Mouse (Mus musculus) megakaryocyte, adult 5-6 weeks (primary cell): ENCODE results near the gene Ddx31. TPM values are rescaled to one million over a fixed set of nuclear protein-coding genes. Genes with fewer than 3 reads are reported as not detected.

Source experiments
- ATAC-seq: 2 replicates; pipeline ENCODE4 v1.8.0; 2016; ENCODE audit warnings: mild to moderate bottlenecking, inconsistent platforms; ENCODE audit not compliant: poor library complexity, severe bottlenecking
- total RNA-seq, 2 experiments: library from RNA; stranded (forward) in 1 of 2; stranded (reverse) in 1 of 2; fragments of 153-499, 151-499 nt in 1 of 2; fragments of 221-1000, 200-1000 nt in 1 of 2; gene quantifications; 2 replicates each; pipeline versions ENCODE4 v1.2.3 to v1.2.4; 2015 to 2017

Ddx31 gene
- total RNA-seq, 2 experiments from 2014 or later, result 9.6 to 9.9 TPM

DNA sequence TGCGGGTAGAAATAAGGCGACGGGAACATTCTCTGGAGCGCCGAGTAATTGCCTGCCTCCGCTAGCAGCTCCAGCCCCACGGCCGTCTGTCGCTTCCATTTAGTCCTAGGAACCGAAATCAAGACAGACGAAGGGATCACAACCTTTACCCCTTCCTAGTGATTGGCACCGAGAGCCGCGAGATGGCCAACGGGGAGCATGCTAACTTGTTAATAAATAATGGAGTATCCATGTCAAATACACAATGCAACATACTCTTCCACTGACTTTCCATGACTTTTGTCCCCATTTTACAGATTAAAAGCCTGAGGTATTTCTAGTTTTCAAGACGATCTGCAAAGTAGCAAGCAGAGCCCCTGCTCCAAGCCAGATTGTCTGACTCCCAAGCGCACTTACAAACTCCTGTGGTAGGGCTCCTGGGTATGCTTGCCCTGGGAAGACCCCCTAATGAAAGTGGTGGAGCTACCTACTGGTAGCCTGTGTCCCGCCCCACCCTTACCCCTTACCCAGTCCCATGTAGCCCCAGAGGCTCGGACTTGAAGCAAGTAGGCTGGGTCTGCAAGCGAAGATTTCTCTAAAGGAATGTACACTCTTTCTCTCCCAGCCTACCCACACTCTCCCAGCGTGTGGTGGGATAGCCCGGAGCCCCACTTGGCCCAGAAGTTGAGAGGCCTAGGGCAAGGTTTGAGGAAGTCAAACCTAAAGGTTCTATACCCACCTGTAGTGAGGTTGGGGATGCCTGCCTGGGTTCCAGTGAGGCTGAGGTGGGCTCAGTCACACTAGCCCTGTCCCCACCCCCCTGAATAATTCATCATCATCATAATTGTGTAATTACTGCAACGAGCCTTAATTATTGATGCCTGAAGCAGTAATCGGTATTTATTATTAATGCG lies 69.9 kb downstream of the Ddx31 start:
- no peak for ATAC-seq

DNA sequence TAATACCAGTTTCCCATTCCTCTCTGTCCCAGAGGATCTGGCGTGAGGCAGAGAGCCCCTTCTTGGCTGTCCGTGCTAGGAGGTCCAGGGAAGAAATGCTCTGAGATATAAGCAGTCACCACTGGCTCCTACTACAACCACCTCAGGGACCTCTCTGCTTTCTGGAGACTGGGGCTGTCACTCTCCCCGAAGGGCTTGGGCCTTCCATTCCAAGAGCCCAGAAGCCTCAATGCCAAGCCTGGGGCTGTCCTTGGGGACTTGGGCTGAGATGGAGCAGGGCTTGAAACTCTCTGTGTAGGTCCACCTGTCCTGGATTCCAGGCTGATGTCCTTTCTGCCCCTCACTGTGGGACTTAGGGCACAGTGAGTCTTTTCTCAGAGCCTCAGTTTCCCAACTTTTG lies 70.7 kb downstream of the Ddx31 start:
- no peak for ATAC-seq

DNA sequence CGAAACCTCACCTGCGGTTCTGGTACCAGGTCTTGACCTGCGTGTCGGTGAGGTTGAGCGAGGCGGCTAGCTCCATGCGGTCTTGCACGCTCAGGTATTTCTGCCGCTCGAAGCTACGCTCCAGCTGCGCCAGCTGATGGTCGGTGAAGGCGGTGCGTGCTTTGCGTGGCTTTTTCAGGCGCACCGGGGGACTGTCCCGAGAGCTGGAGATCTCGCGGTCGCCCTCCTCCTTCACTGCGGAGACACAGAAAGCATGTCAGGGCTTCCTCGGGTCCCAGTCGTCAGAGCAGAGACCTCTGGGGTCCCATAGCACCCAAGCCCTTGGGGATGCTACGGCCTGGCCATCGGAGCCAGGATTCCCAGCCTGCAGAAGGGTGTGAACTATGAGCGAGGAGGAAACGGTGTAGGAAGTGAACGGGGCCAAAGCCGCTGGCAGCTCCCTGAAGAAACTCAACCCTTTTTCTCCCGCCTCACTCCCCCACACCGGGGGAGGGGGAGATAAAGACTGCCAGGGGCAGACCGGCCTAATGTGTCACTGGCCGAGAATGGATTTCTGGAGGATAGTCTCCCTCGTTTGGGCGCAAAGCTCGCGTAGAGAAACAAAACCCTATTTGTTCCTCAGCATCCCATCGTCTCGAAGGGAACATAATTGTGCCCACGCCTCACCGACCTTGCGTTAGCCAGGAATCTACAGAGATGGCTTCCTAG lies 71.3 kb downstream of the Ddx31 start:
- no peak for ATAC-seq

GRCm38 (mm10) chr2:28912039-28912700 lies 72.0 kb downstream of the Ddx31 start:
- no peak for ATAC-seq

DNA sequence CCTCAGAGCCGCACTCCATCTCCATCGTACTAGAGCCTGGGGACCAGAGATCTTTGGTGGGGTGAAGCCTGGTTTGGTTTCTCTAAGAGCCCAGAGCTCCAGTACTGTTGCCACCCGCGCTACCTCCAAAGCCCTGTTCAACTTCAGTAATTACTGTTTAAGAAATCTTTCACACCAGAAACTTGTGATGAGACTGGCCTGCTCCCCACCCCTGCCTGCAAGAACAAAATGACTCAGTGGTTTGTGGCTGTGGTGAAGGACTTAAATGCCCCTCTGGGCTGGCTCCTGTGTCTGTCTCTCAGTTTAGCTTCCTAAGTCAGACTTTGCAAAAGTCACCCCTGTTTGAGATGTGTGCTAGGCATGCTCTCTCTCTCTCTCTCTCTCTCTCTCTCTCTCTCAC lies 72.8 kb downstream of the Ddx31 start:
- no peak for ATAC-seq

DNA sequence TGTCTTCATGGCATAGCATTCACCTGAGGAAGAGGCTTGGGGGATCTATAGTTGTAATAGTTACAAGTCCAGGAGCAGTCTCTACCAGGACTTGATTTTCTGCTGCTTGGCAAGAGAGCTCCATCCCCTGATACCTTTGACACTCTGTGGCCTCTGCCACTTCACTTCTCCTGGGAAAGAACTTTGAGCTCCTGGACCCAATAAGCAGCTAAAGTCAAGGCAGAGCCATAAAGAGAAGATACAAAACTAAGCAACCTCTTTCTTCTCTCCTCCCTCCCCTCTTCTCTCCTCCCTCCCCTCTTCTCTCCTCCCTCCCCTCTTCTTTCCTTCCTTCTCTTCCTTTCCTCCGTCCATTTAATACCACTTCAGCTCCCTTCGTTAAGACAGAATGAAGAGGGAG lies 73.9 kb downstream of the Ddx31 start:
- ATAC-seq, result no peak

- ATAC-seq, result no peak
Observed at GRCm38 (mm10) chr2:28915104-28915738, 75.0 kb downstream of the Ddx31 start.

DNA sequence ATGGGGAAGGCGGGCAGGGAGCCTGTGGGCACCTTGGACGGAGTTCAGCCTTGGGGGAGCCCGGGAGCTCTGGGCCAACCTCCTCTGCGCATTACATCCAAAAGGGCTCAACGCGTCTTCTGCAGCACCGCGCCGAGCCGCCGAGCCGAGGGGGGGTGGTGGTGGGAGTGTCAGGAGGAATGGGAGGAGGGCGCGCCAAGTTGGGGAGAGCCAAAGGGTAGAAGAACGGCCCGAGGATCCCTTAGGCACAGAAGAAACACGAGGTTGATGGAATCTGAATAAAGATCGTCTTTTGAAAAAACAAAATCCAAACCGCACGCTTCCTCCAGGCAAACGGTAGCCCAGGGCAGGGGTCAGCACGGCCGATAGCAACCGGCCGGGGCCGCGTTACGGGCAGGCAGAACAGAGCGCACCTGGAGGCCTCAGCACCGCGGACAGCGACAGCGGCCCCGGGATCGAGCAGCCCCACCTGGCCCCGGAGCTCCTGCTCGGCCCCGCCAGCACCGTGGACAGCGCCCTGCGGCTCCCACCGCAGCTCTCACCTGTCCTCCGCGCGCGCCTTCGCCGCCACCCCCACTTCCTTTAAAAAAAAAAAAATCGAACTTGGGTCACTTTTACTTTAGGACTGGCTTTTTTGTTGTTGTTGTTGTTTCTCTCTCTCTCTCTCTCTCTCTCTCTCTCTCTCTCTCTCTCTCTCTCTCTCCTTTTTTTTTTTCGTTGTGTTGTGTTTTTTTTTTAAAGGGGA lies 75.7 kb downstream of the Ddx31 start:
- no peak; the same call in 1 of the 2 replicates for ATAC-seq

GRCm38 (mm10) chr2:28916513-28916865 lies 76.3 kb downstream of the Ddx31 start, which contains the start of gene Barhl1:
Barhl1 (minus strand) TSS chr2:28916668.
- ATAC-seq, result no peak

DNA sequence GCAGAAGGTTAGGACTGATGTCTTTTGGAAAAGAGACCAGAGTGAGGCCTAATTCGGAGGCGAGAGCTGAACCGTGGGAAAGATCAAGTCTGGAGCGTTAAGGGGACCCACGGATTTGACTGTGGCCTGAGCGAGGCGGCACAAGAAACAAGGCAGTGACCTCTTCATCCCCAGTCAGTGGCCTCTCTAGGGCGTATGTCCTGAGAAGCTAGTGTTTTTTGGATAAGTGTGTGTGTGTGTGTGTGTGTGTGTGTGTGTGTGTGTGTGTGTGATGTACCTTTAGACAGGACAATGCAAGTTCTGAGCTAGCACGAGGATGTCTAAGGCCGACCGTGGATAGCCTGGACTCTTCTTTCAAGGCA lies 76.9 kb downstream of the Ddx31 start:
- no peak for ATAC-seq

GRCm38 (mm10) chr2:28917518-28918361 lies 77.5 kb downstream of the Ddx31 start:
- ATAC-seq, result no peak

- no peak for ATAC-seq
Observed at GRCm38 (mm10) chr2:28919001-28919400, 78.8 kb downstream of the Ddx31 start.

GRCm38 (mm10) chr2:28923912-28924311 lies 83.7 kb downstream of the Ddx31 start:
- no peak for ATAC-seq

DNA sequence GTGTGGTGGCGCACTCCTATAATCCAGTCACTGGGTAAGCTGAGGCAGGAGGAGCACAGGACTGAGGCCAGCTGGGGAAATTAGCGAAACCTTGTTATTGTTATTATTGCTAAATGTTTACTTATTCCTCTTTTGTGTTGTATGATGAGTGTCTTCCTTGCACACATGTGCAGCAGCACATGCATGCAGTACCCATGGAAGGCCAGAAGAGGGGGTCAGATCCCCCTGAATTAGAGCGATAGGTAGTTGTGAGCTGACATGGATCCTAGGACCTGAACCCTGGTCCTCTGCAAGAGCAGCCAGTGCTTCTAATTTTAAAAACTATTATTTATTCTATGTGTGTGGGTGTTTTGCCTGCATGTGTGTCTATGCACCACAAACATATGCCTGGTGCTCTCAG lies 90.4 kb downstream of the Ddx31 start:
- no peak for ATAC-seq

DNA sequence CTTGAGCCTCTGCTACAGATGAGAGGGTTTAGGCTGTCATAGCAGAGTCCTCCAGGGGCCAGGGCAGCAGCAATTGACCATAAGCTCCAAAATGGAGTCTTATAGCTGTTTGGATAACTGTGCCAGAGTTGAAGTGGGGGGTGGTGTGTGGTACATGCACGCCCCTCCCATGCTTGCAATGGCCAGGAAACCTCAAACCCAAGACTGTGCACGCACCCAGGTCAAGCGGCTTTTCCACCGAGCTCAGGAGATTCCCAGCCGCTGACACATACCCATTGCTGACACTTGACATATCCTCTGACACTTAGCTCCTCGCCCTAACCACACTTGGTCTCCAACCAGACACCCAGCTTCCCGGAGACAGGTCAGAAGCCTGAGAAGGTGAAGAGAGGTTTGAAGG lies 98.8 kb downstream of the Ddx31 start:
- ATAC-seq, result no peak

DNA sequence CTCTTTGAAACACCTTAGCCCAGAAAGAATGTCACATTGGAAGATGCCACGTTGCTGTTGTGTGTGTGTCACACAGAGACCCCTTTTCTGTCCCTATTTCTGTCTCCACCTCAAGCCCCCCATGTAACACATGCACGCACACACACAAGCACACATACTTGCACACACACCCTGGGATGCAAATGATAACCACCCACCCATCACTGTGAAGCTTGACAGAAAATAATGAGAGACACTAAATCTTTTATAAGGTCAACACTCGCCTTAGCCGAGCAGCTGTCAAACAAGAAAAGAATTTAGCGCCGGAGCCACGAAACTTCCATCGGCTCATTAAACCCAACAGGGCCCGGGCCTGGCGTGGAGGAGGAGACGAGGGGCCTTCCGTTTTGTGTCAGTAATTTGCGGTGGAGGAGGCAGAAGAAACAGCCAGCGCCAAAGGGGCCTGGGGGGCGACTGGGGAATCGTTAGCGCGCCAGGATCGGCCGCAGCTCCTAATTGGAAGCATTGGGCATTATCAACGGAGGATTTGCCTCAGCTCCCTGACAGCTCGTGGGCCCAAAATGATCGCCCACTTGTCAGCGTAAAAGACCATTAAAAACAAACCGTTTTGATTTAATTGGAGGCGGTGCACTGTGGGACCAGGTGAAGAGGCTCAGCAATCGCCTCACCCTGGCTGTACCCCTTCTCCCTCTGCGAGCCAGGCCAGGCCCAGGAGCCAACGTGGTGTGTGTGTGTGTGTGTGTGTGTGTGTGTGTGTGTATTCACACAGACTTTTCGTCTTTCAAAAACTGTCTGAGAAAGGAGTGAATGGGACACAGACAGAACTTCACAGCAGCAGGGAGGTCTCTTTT lies 103.7 kb downstream of the Ddx31 start:
- no peak for ATAC-seq

- no peak for ATAC-seq
Observed at GRCm38 (mm10) chr2:28945388-28945787, 105.2 kb downstream of the Ddx31 start.

- no peak for ATAC-seq
Observed at GRCm38 (mm10) chr2:28946312-28946711, 106.1 kb downstream of the Ddx31 start.

DNA sequence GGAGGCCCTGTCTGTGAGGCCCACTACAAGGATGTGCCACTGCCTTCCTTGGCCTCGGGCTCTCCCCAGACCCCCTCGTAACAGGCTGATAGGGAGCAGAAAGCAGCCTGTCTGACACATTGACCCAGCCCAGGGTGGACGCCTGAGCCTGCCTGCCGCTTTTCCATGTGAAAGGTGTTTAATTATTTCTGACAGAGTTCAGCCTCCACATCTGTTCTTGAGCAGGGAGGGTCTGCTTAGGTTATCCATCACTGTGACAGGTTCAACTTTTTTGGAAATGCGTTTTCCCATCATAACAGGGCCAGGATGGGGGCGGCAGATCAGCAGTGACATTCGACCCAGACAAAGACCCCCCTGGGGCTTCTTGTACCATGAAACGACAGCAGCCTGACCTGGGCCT lies 112.8 kb downstream of the Ddx31 start:
- no peak for ATAC-seq
